Mouse (Mus musculus) CH12.LX (cell line): ENCODE measurements around the gene Nab1. TPM values are rescaled to one million over a fixed set of nuclear protein-coding genes. Genes with fewer than 3 reads are reported as not detected.
"Not testable (repeated sequence)": the region's sequence is repeated elsewhere in the genome, so short reads cannot be mapped to it uniquely, and the experiment has no call there.

Experiments
- DNase-seq: peaks from one replicate; pipeline ENCODE4 v3.0.0-alpha.2; 2013; ENCODE audit errors: extremely low read depth
- H3K27ac ChIP-seq: 2 replicates; pipeline ENCODE4 v1.5.1; 2012; ENCODE audit warnings: low read depth, mild to moderate bottlenecking, control low read depth, moderate library complexity; ENCODE audit not compliant: insufficient read depth
- H3K27me3 ChIP-seq: replicated peaks from 2 replicates; pipeline ENCODE3; 2012; ENCODE audit warnings: inconsistent platforms
- H3K36me3 ChIP-seq, 2 experiments: replicated peaks in 1 of 2; 2 replicates each; pipeline versions ENCODE3 to v1.6.1; 2012; ENCODE audit warnings: inconsistent platforms in 1 of 2, low read length in 1 of 2, mild to moderate bottlenecking in 1 of 2, mixed read lengths in 1 of 2, moderate library complexity in 1 of 2; ENCODE audit not compliant: control insufficient read depth in 1 of 2, insufficient read depth in 1 of 2
- H3K4me1 ChIP-seq, 2 experiments: 2 replicates each; pipeline ENCODE4 v1.6.1; 2012; ENCODE audit warnings: inconsistent platforms in 1 of 2, moderate library complexity in 1 of 2; ENCODE audit not compliant: insufficient read depth in 2 of 2, control insufficient read depth in 1 of 2
- H3K4me2 ChIP-seq: 2 replicates; pipeline ENCODE4 v1.6.1; 2012; ENCODE audit warnings: low read depth, mild to moderate bottlenecking, control low read depth; ENCODE audit not compliant: poor library complexity, insufficient read depth, severe bottlenecking
- H3K4me3 ChIP-seq, 3 experiments: fragments of 150-350 bp in 1 of 3; sonication (generic) in 1 of 3; replicated peaks in 1 of 3; 2 replicates each; pipeline versions ENCODE3 to v1.5.1; 2011 to 2012; ENCODE audit warnings: low read depth in 2 of 3, low read length in 2 of 3, mild to moderate bottlenecking in 2 of 3, moderate library complexity in 2 of 3, control low read depth in 1 of 3, improper control_type of control experiment in 1 of 3, inconsistent platforms in 1 of 3, mixed read lengths in 1 of 3; ENCODE audit not compliant: poor library complexity in 1 of 3
- H3K79me2 ChIP-seq: replicated peaks from 2 replicates; pipeline ENCODE4 v1.6.1; 2012; ENCODE audit warnings: mild to moderate bottlenecking, moderate library complexity; ENCODE audit not compliant: control insufficient read depth, poor library complexity, insufficient read depth, severe bottlenecking; ENCODE audit errors: extremely low read depth
- H3K9ac ChIP-seq: 2 replicates; pipeline ENCODE4 v1.6.1; 2012; ENCODE audit warnings: low read depth, mild to moderate bottlenecking, control low read depth, moderate library complexity; ENCODE audit not compliant: insufficient read depth
- H3K9me3 ChIP-seq: replicated peaks from 2 replicates; pipeline ENCODE3; 2012; ENCODE audit warnings: low read length, inconsistent platforms, mixed read lengths
- CTCF ChIP-seq, 2 experiments: IDR thresholded peaks in 1 of 2; conservative IDR thresholded peaks in 1 of 2; 2 replicates each; pipeline ENCODE4 v1.5.1; 2011 to 2012; ENCODE audit warnings: low read depth in 2 of 2, low read length in 2 of 2, improper control_type of control experiment in 1 of 2, inconsistent platforms in 1 of 2, mild to moderate bottlenecking in 1 of 2, moderate library complexity in 1 of 2
- E2F4 ChIP-seq: IDR thresholded peaks from 2 replicates; pipeline ENCODE4 v1.6.1; 2011; ENCODE audit warnings: low read depth, low read length, improper control_type of control experiment; ENCODE audit not compliant: insufficient replicate concordance
- ELF1 ChIP-seq: IDR thresholded peaks from 2 replicates; pipeline ENCODE4 v1.6.1; 2014; ENCODE audit warnings: low read depth, mild to moderate bottlenecking, inconsistent platforms, low read length, improper control_type of control experiment
- EP300 ChIP-seq: IDR thresholded peaks from 2 replicates; pipeline ENCODE4 v1.6.1; 2011; ENCODE audit warnings: low read length, improper control_type of control experiment
- GABPA ChIP-seq: IDR thresholded peaks from 2 replicates; pipeline ENCODE4 v1.6.1; 2012; ENCODE audit warnings: low read depth, low read length, improper control_type of control experiment, inconsistent platforms; ENCODE audit not compliant: insufficient replicate concordance
- IRF4 ChIP-seq: IDR thresholded peaks from 2 replicates; pipeline ENCODE4 v1.6.1; 2014; ENCODE audit warnings: low read depth, mild to moderate bottlenecking, inconsistent platforms, low read length, improper control_type of control experiment
- KAT2A ChIP-seq: IDR thresholded peaks from 2 replicates; pipeline ENCODE4 v1.6.1; 2012; ENCODE audit warnings: low read length, improper control_type of control experiment, inconsistent platforms; ENCODE audit not compliant: insufficient replicate concordance
- MAX ChIP-seq: IDR thresholded peaks from 2 replicates; pipeline ENCODE4 v1.6.1; 2011; ENCODE audit warnings: low read length, improper control_type of control experiment
- MEF2A ChIP-seq: IDR thresholded peaks from 2 replicates; pipeline ENCODE4 v1.6.1; 2014; ENCODE audit warnings: low read depth, mild to moderate bottlenecking, inconsistent platforms, low read length, improper control_type of control experiment, borderline replicate concordance
- MYC ChIP-seq: IDR thresholded peaks from 2 replicates; pipeline ENCODE4 v1.6.1; 2011; ENCODE audit warnings: low read depth, mild to moderate bottlenecking, improper control_type of control experiment, low read length
- NELFE ChIP-seq: IDR thresholded peaks from 2 replicates; pipeline ENCODE4 v1.6.1; 2011; ENCODE audit warnings: low read depth, low read length, improper control_type of control experiment
- PAX5 ChIP-seq: IDR thresholded peaks from 2 replicates; pipeline ENCODE4 v1.6.1; 2012; ENCODE audit warnings: low read length, inconsistent platforms, mixed read lengths
- RAD21 ChIP-seq: IDR thresholded peaks from 2 replicates; pipeline ENCODE4 v1.6.1; 2011; ENCODE audit warnings: low read depth, mild to moderate bottlenecking, low read length, improper control_type of control experiment, moderate library complexity
- RCOR1 ChIP-seq: conservative IDR thresholded peaks from 2 replicates; pipeline ENCODE4 v1.6.1; 2012; ENCODE audit warnings: low read depth, mild to moderate bottlenecking, inconsistent platforms, low read length, improper control_type of control experiment
- TBP ChIP-seq: conservative IDR thresholded peaks from 2 replicates; pipeline ENCODE4 v1.6.1; 2011; ENCODE audit warnings: low read depth, low read length, improper control_type of control experiment
- TCF12 ChIP-seq: IDR thresholded peaks from 2 replicates; pipeline ENCODE4 v1.6.1; 2014; ENCODE audit warnings: low read depth, mild to moderate bottlenecking, inconsistent platforms, low read length, improper control_type of control experiment
- UBTF ChIP-seq: IDR thresholded peaks from 2 replicates; pipeline ENCODE4 v1.6.1; 2012; ENCODE audit warnings: low read depth, mild to moderate bottlenecking, inconsistent platforms, low read length, improper control_type of control experiment, moderate library complexity
- USF2 ChIP-seq: conservative IDR thresholded peaks from 2 replicates; pipeline ENCODE4 v1.6.1; 2011; ENCODE audit warnings: low read depth, low read length, improper control_type of control experiment
- ZC3H11A ChIP-seq: IDR thresholded peaks from 2 replicates; pipeline ENCODE4 v1.6.1; 2012; ENCODE audit warnings: low read depth, mild to moderate bottlenecking, inconsistent platforms, low read length, improper control_type of control experiment
- ZKSCAN1 ChIP-seq: IDR thresholded peaks from 2 replicates; pipeline ENCODE4 v1.6.1; 2012; ENCODE audit warnings: low read depth, inconsistent platforms, low read length, improper control_type of control experiment, borderline replicate concordance
- dilution Hi-C: fragments of 300-500 bp; cut with MboI; formaldehyde crosslinking; loops from 2 replicates; pipeline ENCODE4 v1.14.3; 2020; ENCODE audit warnings: low sequenced_read_pairs; ENCODE audit not compliant: extremely low pct_unique_long_range_greater_than_20kb, extremely low pct_ligation_motif_present
- in situ Hi-C: fragments of 300-500 bp; cut with MboI; formaldehyde crosslinking; loops from 3 replicates; pipeline ENCODE4 v1.14.3; 2019; ENCODE audit warnings: low sequenced_read_pairs, low pct_ligation_motif_present, low pct_unique_long_range_greater_than_20kb, mixed read lengths
- polyA plus RNA-seq: library from polyadenylated mRNA; unstranded; fragments of >175 nt; gene quantifications from 2 replicates; pipeline ENCODE4 v1.2.1, GENCODE M21; 2012; ENCODE audit warnings: low read depth; ENCODE audit not compliant: insufficient read length
- total RNA-seq, 2 experiments: library from RNA; depleted of rRNA; stranded (reverse); fragments of 300-350 nt in 1 of 2; fragments of >200 nt in 1 of 2; gene quantifications; 2 replicates each; pipeline ENCODE4 v1.2.3; 2012 to 2014

The Nab1 gene
- total and polyA plus RNA-seq, 3 experiments: 13.8 to 18.9 (median 18.7) TPM

DNA sequence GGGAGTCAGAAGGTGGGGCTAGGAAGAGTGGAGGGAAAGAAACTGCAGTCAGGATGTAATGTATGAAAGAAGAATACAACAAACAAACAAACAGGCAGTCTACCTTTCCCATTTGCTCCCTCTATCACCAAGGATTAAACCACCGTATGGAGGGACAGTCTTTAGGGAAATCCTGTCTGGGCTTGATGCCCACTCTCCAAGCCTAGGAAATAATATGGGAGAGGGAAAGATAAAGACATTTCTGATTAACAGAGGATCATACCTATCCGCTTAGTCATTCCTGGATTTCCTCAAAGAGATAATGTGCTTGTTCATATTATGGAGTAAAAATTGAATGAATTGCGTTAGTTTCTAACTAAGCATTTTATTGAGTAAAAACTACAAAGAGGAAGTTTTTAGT, 46.3 kb upstream of the Nab1 start:
- Histone ChIP-seq H3K27me3 (no peaks in the 10 kb centered on the region), H3K36me3 (no peaks in the 10 kb centered on the region)
- in situ Hi-C loops: no loop called here
- dilution Hi-C loops: no loop called here
- no peak for TF ChIP-seq KAT2A
- no peak for TF ChIP-seq UBTF
- TF ChIP-seq ZC3H11A: no peak
- no peak for TF ChIP-seq GABPA
- TF ChIP-seq RAD21: no peak
- TF ChIP-seq E2F4: no peak
- TF ChIP-seq MYC: no peak
- TF ChIP-seq MAX: no peak
- TF ChIP-seq RCOR1: no peak
- no peak for TF ChIP-seq TCF12
- TF ChIP-seq USF2: no peak
- no peak for TF ChIP-seq PAX5
- no peak for TF ChIP-seq ELF1
- no peak for TF ChIP-seq EP300
- no peak for TF ChIP-seq ZKSCAN1
- TF ChIP-seq TBP: no peak
- TF ChIP-seq NELFE: no peak
- TF ChIP-seq MEF2A: no peak
- TF ChIP-seq CTCF (conservative IDR thresholded peaks at IDR 0.05 in 1 of 2, IDR thresholded peaks at IDR 0.05 in 1 of 2; ENCODE audit: low read depth in 2 of 2, low read length in 2 of 2): no peak
- TF ChIP-seq IRF4: no peak
- TF ChIP-seq, all 38 proteins: peak for 0
- Histone ChIP-seq H3K79me2 (no peaks in the 10 kb centered on the region), H3K4me1 (no peaks in the 10 kb centered on the region), H3K9me3 (no peaks in the 10 kb centered on the region), H3K4me2 (no peak overlapping the region), H3K27ac (no peak overlapping the region), H3K4me3 (no peak overlapping the region), H3K9ac (no peak overlapping the region)
- DNase-seq: no peak

DNA sequence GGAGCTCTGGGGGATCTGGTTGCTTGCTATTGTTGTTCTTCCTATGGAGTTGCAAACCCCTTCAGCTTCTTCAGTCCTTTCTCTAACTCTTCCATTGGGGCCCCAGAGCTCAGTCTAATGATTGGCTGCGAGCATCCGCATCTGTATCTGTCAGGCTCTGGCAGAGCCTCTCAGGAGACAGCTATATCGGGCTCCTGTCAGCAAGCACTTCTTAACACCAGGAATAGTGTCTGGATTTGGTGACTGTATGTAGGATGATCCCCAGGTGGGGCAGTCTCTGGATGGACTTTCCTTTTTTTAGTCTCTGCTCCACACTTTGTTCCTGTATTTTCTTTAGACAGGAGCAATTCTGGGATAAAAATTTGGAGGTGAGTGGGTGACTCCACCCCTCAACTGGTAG, 39.6 kb upstream of the Nab1 start:
- DNase-seq, H3K4me3 ChIP-seq, H3K9me3 ChIP-seq, H3K4me1 ChIP-seq, dilution Hi-C loops, H3K27me3 ChIP-seq, H3K9ac ChIP-seq, H3K79me2 ChIP-seq, H3K27ac ChIP-seq, H3K4me2 ChIP-seq, H3K36me3 ChIP-seq, in situ Hi-C loops: not testable (repeated sequence)
